Mouse (Mus musculus) cortical plate, adult 2 months (tissue): ENCODE results near the gene Atf2.

Experiments
- CTCF ChIP-seq: fragments of 200-500 bp; IDR thresholded peaks from 2 replicates; pipeline ENCODE4 v1.5.1; 2011; ENCODE audit warnings: mild to moderate bottlenecking, control low read depth, low read length; ENCODE audit not compliant: insufficient read depth; ENCODE audit errors: extremely low read depth
- POLR2A ChIP-seq: fragments of 200-500 bp; IDR thresholded peaks from 2 replicates; pipeline ENCODE4 v1.6.1; 2011; ENCODE audit warnings: mild to moderate bottlenecking, low read length, control low read depth; ENCODE audit not compliant: insufficient read depth; ENCODE audit errors: extremely low read depth

DNA sequence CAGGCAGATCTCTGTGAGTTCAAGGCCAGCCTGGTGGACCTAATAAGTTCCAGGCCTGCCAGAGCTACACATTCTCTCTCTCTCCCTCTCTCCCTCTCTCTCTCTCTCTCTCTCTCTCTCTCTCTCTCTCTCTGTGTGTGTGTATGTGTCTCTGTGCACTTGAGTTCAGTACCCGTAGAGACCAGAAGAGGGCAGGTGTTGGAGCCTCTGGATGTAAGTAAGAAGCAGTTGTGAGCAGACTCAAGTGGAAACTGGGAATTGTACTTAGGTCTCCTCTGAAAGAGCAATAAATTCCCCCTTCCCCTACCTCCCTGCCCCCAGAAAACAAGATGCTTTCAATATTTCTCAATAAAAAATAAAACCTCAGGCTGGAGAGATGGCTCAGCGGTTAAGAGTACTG, 11.1 kb upstream of the Atf2 start:
- TF ChIP-seq CTCF (no peak), POLR2A (no peak)
